Comparison of ENCODE assay signal across 15 mouse cellular contexts in the genomic region with DNA sequence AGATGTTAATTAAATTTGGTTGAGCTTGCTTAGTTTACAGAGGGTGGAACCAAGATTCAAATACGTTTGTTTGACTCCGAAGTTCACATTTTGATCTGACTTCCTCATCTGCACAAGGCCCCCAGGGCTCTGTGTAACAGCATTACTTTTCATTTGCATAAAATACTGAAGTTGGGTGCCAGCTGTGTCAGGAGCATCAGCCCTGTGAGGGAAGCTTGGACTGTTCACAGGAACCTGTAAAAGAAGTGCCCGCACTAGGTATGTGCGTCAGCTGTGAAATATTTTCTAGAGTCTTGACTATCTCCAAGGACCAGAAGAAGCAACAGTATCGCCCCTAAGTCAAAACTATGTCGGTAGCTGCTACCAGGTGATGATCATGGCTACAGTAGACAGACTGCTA.
DNase-seq lines count a peak whose midpoint lies in the region; ATAC-seq and TF ChIP-seq lines count a peak whose summit lies in the region.
"Had no signal": no experiment of that assay in that cellular context is flagged by ENCODE, and none has a peak within 500 bp of the region (broad histone marks: within the 10 kb centered on the region; RNA-seq: fewer than 3 reads in every experiment).

No protein-coding gene starts in this region.

- no peak overlapping the region for H3K9ac ChIP-seq in MEL (ENCODE audit: control insufficient read depth, low read depth, low read length, poor library complexity, severe bottlenecking)
- no peak overlapping the region for H3K9ac ChIP-seq in stomach, embryonic 16.5 days (ENCODE audit: low read length)
- H3K9ac ChIP-seq in hindbrain, embryonic 11.5 days (ENCODE audit: low read depth, low read length) = no peak overlapping the region
- H3K9ac ChIP-seq: liver, embryonic 12.5 days; midbrain, embryonic 15.5 days had no signal

- no peaks in the 10 kb centered on the region for H3K4me1 ChIP-seq in MEL (ENCODE audit: control insufficient read depth in 1 of 2, insufficient read depth in 2 of 2, low read length in 2 of 2)
- peaks cover 17% of the 10 kb centered on the region; the same call in 1 of the 2 replicates for H3K4me1 ChIP-seq in stomach, embryonic 16.5 days (ENCODE audit: control insufficient read depth, insufficient read depth, low read length)
- H3K4me1 ChIP-seq in hindbrain, embryonic 11.5 days (replicated peaks; ENCODE audit: control insufficient read depth, insufficient read depth, low read length) = no peaks in the 10 kb centered on the region
- H3K4me1 ChIP-seq: liver, embryonic 12.5 days had no signal

- 77% methylated on average over 6 of the region's 6 CpGs for WGBS in stomach, embryonic 16.5 days
- WGBS in hindbrain, embryonic 11.5 days = 84% methylated on average over 6 of the region's 6 CpGs

- TF ChIP-seq RAD21 in MEL (IDR thresholded peaks at IDR 0.05; ENCODE audit: low read depth, low read length) = no peak

- no peaks in the 10 kb centered on the region for H3K79me2 ChIP-seq in MEL (ENCODE audit: control insufficient read depth, insufficient read depth, low read length, poor library complexity)

- no peak overlapping the region for H3K27ac ChIP-seq in MEL (ENCODE audit: control insufficient read depth, low read depth, low read length)
- no peak overlapping the region for H3K27ac ChIP-seq in stomach, embryonic 16.5 days (ENCODE audit: low read length)
- H3K27ac ChIP-seq in hindbrain, embryonic 11.5 days (ENCODE audit: low read depth, low read length) = no peak overlapping the region
- H3K27ac ChIP-seq: liver, embryonic 12.5 days; midbrain, embryonic 15.5 days had no signal

- no peak overlapping the region for H3K4me2 ChIP-seq in stomach, embryonic 16.5 days (ENCODE audit: low read depth, low read length)
- H3K4me2 ChIP-seq in hindbrain, embryonic 11.5 days (replicated peaks; ENCODE audit: low read depth, low read length) = no peak overlapping the region
- H3K4me2 ChIP-seq: liver, embryonic 12.5 days; midbrain, embryonic 15.5 days had no signal

- H3K9me3 ChIP-seq in MEL (replicated peaks; ENCODE audit: insufficient read depth, low read length) = no peaks in the 10 kb centered on the region
- no peaks in the 10 kb centered on the region for H3K9me3 ChIP-seq in stomach, embryonic 16.5 days (replicated peaks; ENCODE audit: control insufficient read depth, low read length)
- no peaks in the 10 kb centered on the region for H3K9me3 ChIP-seq in hindbrain, embryonic 11.5 days (ENCODE audit: control insufficient read depth, low read length)
- H3K9me3 ChIP-seq: liver, embryonic 12.5 days; midbrain, embryonic 15.5 days had no signal

- peak; percentile 69 for ATAC-seq in megakaryocyte progenitor cell, adult 5-6 weeks (replicated peaks; ENCODE audit: poor library complexity)
- peak; percentile 39; the same call in 1 of the 2 replicates for ATAC-seq in stomach, embryonic 16.5 days (ENCODE audit: insufficient read depth, low FRiP score)
- ATAC-seq in hindbrain, embryonic 11.5 days (ENCODE audit: low FRiP score) = no peak
- ATAC-seq: forebrain, embryonic 16.5 days; liver, embryonic 12.5 days; midbrain, embryonic 15.5 days had no signal

- H3K36me3 ChIP-seq in MEL (ENCODE audit: control insufficient read depth in 1 of 2, insufficient read depth in 2 of 2, low read length in 2 of 2) = no peaks in the 10 kb centered on the region; a peak in 1 of 4 replicates
- H3K36me3 ChIP-seq in stomach, embryonic 16.5 days (ENCODE audit: control insufficient read depth, insufficient read depth, low read length) = no peaks in the 10 kb centered on the region
- no peaks in the 10 kb centered on the region for H3K36me3 ChIP-seq in hindbrain, embryonic 11.5 days (ENCODE audit: control insufficient read depth, insufficient read depth, low read length)
- H3K36me3 ChIP-seq: liver, embryonic 12.5 days; midbrain, embryonic 15.5 days had no signal

- no peak for TF ChIP-seq POLR2A in MEL (IDR thresholded peaks at IDR 0.05; ENCODE audit: control insufficient read depth in 1 of 2, insufficient read depth in 1 of 2, low read depth in 1 of 2, low read length in 2 of 2, poor library complexity in 1 of 2)

- DNase-seq in A20 (ENCODE audit: low read depth, low spot score) (peak; percentile 61), MEL (ENCODE audit: low read depth, low spot score) (peak; percentile 32)
- DNase-seq in urinary bladder, postnatal 4 days (ENCODE audit: low spot score in 2 of 2) = no peak
- DNase-seq in hindbrain, embryonic 11.5 days (ENCODE audit: low spot score) = no peak
- DNase-seq in embryo, embryonic 10 days (ENCODE audit: low spot score) = no peak
- DNase-seq in layer of hippocampus, adult 8-10 months (ENCODE audit: low spot score in 2 of 2) = no peak
- DNase-seq: adrenal gland, postnatal 25 days; heart, postnatal 14 days; kidney, adult 8-10 months; right cerebral cortex, postnatal 14 days had no signal

- H3K4me3 ChIP-seq in MEL (ENCODE audit: control insufficient read depth in 1 of 2, insufficient read depth in 1 of 2, low read depth in 2 of 2, low read length in 2 of 2) = no peak overlapping the region
- H3K4me3 ChIP-seq in stomach, embryonic 16.5 days (replicated peaks; ENCODE audit: low read length) = no peak overlapping the region
- H3K4me3 ChIP-seq in hindbrain, embryonic 11.5 days (ENCODE audit: low read depth, low read length) = no peak overlapping the region
- H3K4me3 ChIP-seq: liver, embryonic 12.5 days; midbrain, embryonic 15.5 days had no signal

- H3K27me3 ChIP-seq in MEL (ENCODE audit: control insufficient read depth in 1 of 2, insufficient read depth in 2 of 2, low read length in 2 of 2) = no peaks in the 10 kb centered on the region
- no peaks in the 10 kb centered on the region for H3K27me3 ChIP-seq in stomach, embryonic 16.5 days (ENCODE audit: control insufficient read depth, insufficient read depth, low read length)
- H3K27me3 ChIP-seq in hindbrain, embryonic 11.5 days (ENCODE audit: control insufficient read depth, insufficient read depth, low read length) = no peaks in the 10 kb centered on the region
- H3K27me3 ChIP-seq: liver, embryonic 12.5 days; midbrain, embryonic 15.5 days had no signal

- no peak for TF ChIP-seq EP300 in MEL (IDR thresholded peaks at IDR 0.05; ENCODE audit: low read depth in 1 of 2, low read length in 2 of 2)

- TF ChIP-seq CTCF in MEL (IDR thresholded peaks at IDR 0.05 in 2 of 3, conservative IDR thresholded peaks at IDR 0.05 in 1 of 3; ENCODE audit: control insufficient read depth in 1 of 3, insufficient read depth in 1 of 3, low read depth in 2 of 3, low read length in 3 of 3, poor library complexity in 1 of 3, severe bottlenecking in 1 of 3) = no peak

TF ChIP-seq in MEL, 35 proteins besides CTCF, POLR2A, EP300 and RAD21:
- no peak for TF ChIP-seq CHD2 (IDR thresholded peaks at IDR 0.05; ENCODE audit: low read length)
- TF ChIP-seq ETS1 (IDR thresholded peaks at IDR 0.05; ENCODE audit: low read depth, low read length) = no peak
- no peak for TF ChIP-seq SIN3A (IDR thresholded peaks at IDR 0.05; ENCODE audit: low read length)
- TF ChIP-seq NELFE (IDR thresholded peaks at IDR 0.05; ENCODE audit: low read depth, low read length) = no peak
- TF ChIP-seq BHLHE40 (IDR thresholded peaks at IDR 0.05; ENCODE audit: borderline replicate concordance, low read depth, low read length) = no peak
- no peak for TF ChIP-seq TBP (IDR thresholded peaks at IDR 0.05; ENCODE audit: low read depth, low read length)

Comparison
In these comparisons a context has a peak if more than half of its experiments do, and no peak if none do; other contexts are left out.
1. DNase-seq: peak in A20 (single experiment) and MEL (single experiment); none in urinary bladder, postnatal 4 days (0 of 2), hindbrain, embryonic 11.5 days (single experiment), embryo, embryonic 10 days (single experiment) and layer of hippocampus, adult 8-10 months (0 of 2).